Mouse (Mus musculus) A20 (cell line): ENCODE measurements around the gene Trmt5.

Experiments
- DNase-seq: peaks from one replicate; pipeline ENCODE4 v3.0.0-alpha.2; 2011; ENCODE audit warnings: low read depth, low spot score

The Trmt5 gene

GRCm38 (mm10) chr12:73269933-73270332 is 16.6 kb downstream of the Trmt5 start:
- DNase-seq, result no peak

GRCm38 (mm10) chr12:73269531-73269930 is 17.0 kb downstream of the Trmt5 start:
- no peak for DNase-seq

- no peak for DNase-seq
These were observed 18.0 kb downstream of the Trmt5 start for GRCm38 (mm10) chr12:73268497-73268896.

GRCm38 (mm10) chr12:73266597-73266996 is 19.9 kb downstream of the Trmt5 start:
- DNase-seq, result no peak

- no peak for DNase-seq
These were observed 21.0 kb downstream of the Trmt5 start for GRCm38 (mm10) chr12:73265381-73265978.

- DNase-seq, result no peak
These were observed 26.2 kb downstream of the Trmt5 start for GRCm38 (mm10) chr12:73260339-73260738.

GRCm38 (mm10) chr12:73259269-73259668 is 27.2 kb downstream of the Trmt5 start:
- DNase-seq, result no peak

GRCm38 (mm10) chr12:73255006-73255405 is 31.5 kb downstream of the Trmt5 start:
- DNase-seq, result no peak

GRCm38 (mm10) chr12:73245687-73246086 is 40.8 kb downstream of the Trmt5 start:
- no peak for DNase-seq

- peak; percentile 83 for DNase-seq
These were observed 44.5 kb downstream of the Trmt5 start for GRCm38 (mm10) chr12:73241960-73242359.

GRCm38 (mm10) chr12:73232586-73232985 is 53.9 kb downstream of the Trmt5 start:
- DNase-seq, result no peak

- DNase-seq, result no peak
These were observed 55.0 kb downstream of the Trmt5 start for GRCm38 (mm10) chr12:73231552-73231951.

GRCm38 (mm10) chr12:73230196-73230595 is 56.3 kb downstream of the Trmt5 start:
- no peak for DNase-seq
